Mouse (Mus musculus): ENCODE measurements around the gene Pkd2.
"Not testable (repeated sequence)": the region's sequence is repeated elsewhere in the genome, so short reads cannot be mapped to it uniquely, and the experiment has no call there.

The Pkd2 gene

DNA sequence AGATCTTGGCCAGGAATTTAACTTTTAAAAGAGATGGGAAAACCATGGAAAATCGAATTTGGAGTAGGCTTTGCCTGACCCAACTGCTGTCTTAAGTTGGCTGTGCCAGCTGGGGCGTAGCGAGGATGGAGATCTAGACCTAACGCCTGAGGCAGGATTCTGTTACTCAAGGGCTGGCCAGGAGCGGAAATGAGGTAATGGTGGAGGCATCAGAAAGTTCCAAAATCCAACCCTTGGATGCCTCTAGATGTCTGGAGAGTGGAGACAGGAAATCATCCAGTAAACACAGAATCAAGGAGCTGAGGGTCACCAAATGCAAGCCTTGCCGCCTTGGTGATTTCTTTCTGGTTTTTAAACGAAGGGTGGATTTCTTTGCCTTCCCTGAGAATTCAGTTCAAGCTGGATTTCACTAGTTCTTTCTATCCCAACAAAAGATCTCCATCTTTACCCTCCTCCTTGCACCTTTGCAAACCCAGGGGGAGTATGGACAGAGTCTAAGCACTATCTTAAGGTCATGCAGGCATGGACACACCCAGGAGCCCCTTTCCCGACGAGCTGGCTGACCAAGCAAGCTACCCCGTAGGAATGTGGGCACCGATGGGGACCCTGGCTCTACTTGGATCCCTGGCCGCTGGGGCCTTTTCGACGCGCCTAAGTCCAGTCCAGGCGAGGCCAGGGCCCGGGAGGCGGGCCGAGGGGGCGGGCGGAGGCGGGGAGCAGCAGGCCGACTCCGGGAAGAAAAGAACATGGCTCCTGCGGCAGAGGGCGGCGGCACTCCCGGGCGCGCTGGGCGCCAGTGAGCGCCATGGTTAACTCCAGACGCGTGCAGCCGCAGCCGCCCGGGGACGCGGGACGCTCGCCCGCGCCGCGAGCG lies at the start of gene Pkd2:
Gene Pkd2, plus strand, starts transcription at position 619 of the 874 bp plus-strand sequence.
- DNase-seq = no peak

DNA sequence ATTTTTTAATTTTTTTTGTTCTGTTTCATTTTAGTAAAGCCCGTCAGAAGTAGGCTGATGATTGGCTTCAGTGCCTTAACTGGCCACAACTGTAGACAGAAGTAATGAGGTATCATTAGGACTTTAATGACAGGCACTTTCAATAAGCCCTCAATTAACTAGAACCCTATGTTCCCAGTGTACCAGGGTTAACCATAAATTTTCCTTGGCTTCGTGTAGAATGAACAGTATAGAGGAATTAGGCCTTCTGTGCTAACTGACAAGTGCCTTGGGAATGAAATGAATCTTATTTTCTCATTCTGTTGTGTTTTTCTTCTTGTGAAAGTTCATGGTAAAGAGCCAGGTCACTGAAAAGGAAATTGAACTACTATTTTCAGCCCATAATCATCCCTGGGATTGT lies 43.3 kb upstream of the Pkd2 start:
- DNase-seq = no peak

DNA sequence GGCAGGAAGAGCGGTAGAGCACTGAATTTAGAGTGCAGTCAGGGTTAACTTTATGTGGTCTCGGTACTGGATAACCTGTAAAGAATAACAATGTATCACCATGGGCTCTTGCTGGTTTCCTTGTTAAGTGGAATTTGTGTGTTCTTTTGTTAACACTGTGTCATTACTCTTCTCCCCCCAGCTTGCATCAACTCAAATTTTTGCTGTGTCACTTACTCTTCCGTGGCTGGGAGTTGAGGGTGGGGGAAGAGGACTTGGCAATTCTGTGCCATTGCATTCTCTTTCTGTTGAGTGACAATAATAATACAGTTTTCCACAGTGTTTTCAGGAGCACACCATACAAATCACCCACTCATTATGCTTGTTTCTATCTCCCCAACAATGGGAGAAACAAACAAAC lies 42.2 kb upstream of the Pkd2 start:
- no peak for DNase-seq

DNA sequence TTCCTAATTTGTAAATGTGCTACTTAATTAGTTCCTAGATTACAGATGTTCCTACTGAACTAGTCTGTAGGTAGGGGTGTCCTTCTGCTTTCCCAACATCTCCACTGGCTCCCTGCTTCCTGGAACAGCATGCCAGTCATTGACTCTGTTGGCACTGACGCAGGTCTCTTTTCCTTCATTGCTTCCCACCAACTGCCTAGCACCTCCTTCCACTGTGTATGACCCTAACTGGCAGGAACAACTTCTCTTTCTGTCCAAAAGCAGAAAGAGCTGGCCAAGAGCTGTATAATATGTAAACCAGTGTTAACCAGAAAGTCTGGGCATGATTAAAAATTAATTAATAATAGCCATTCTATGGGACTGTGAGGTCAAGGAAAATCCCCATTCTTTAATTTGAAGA lies 41.5 kb upstream of the Pkd2 start:
- DNase-seq = no peak

DNA sequence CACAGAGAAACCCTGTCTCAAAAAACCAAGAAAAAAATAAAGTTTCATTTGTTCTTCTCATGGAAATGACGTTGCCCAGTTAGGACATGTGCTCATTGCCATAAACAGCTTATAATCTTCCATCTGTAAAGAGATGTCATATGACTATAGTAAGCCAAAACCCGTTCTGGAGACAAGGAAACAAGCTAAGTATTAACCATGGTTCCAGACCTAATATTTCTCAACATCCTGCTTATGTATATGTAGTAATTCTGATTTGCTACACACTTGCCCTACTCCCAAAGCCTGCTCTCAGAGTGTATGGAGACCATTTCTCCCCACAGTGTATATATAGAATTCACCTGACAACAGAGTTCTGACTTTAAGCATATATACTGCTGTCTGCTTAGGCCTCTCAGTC lies 37.2 kb upstream of the Pkd2 start:
- DNase-seq = no peak

DNA sequence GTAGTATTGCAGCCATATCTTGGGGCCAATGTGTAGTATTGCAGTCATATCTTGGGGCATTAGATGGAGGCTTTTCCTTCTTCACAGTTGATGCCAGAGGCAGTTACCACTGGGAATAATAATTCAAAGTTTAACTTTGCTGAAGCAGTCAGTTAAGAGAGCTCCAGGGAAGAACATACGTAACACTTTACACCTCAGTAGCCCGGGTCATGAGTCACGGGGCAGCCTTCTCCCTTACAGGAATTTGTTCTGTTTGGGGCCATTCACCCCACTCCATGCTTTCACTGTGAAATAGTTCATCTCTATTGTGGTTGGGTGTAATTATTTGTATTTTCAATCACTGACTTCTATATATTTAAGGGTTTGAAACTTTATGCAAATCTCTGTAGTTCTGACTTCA lies 35.4 kb upstream of the Pkd2 start:
- no peak for DNase-seq

DNA sequence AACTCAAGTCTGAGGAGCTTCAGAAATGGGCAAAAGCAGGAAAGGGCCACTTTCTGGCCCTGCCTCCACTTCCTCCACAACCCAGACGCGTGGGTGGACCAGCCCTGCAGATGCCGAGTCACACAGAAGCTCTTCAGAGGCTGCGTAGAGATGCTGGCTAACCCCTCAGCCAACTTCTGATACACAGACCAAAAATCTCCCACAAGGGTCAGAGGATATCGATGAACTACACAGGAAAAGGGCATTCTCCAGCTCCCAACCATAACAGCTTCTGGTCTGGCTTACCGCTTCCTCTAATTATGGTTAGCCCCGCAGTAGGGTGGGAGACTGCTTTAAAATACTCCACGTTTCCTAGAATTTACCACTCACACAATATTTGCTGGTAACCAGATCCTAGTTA lies 33.3 kb upstream of the Pkd2 start:
- no peak for DNase-seq

DNA sequence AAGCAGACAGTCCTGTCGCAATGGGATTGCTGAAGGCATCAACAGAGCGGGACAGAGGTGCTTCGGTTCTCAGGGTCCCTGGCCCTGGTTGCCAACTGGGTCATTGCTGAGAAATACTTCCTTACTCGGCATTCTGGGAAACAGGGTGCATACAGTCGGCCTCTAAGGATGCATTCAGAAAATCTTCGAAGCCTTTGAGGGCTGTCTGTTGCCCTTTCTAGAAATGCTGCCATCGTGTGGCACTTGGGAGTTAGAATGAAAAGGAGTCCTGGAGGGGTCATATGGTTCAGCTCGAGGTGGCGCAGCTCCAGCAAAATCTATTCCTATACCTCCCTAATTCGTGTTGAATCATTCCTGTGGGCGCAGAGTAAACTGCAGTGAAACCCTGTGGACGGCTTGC lies 26.4 kb upstream of the Pkd2 start:
- no peak for DNase-seq

DNA sequence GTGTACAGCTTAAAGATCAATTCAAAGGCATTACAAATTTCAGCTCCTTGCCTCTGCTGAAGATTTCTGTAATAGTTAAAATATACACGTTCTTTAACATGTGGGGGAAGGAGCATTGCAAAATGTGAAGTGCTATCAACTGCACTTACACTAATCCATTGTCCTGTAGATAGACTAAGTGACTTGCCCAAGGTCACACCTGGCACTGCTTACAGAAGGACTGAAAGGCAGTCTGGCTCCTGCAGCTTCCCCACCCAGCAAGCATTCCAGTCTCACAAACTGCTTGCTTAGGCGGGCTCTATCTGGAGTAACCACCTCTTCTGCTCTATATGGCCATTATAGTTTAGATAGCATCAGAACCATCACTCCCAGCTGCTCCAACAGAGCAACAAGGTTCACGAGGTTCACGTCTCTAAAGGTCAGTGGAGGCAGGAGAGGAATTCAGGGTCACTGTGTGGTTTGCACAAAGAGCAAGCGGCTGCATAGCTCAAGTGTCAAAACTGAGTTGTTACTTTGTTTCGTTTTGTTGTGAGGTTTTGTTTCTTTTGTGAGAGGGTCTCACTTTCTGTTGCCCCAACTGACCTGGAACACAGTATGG lies 25.2 kb upstream of the Pkd2 start:
- no peak for DNase-seq

DNA sequence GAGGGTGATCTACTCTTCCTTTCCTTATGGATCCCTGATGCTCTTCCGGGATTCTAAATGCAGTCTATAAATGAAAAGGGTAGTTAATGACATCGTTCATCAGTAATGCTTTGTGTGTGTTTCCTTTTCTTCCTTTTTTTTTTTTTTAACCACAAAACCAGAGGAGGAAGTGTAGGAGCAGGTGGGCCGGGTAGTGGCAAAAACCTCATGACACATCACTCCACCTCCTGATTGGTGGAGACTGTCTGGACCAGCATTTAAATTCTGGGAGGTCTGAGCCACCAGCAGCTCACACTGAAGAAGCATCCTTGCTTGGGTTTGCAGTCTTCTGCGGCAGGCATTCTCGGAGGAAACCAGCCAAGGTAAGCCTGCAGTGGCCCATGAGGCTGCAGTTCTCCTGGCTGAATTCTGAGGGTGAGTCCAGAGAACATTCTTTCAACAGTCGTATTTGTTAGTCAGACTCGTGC lies 24.4 kb upstream of the Pkd2 start, which contains the start of gene Spp1:
Gene Spp1, plus strand, starts transcription at position 284 of the 467 bp plus-strand sequence.
- peak in 1 of 2 experiments; percentile 3 for DNase-seq

DNA sequence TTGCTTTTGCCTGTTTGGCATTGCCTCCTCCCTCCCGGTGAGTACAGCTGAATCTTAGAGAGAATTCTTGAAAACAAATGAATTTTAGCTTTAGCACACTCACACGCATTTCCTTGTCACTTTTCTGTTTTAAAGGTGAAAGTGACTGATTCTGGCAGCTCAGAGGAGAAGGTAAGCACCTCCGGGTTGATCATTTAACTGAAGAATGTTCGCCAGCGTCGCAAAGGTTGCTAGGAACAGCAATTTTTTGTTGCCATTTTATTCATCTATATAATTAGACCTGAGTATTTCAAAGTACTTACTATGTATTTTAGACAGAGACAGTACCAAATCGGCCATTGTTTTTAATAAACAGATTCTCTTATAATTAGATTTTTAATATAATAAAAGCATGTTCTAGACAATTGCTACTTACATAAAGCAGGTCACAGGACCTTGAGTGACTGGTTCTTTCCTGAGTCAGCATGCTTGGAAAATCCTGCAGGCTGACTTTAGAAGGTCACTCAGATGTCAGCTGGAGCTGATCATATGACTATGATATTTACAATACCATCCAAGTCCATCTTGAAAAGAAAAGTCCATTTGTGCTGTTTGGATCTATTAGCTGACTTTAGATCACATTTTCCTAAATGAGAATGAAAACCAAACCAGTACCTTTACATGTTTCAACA lies 22.7 kb upstream of the Pkd2 start:
- no peak for DNase-seq

DNA sequence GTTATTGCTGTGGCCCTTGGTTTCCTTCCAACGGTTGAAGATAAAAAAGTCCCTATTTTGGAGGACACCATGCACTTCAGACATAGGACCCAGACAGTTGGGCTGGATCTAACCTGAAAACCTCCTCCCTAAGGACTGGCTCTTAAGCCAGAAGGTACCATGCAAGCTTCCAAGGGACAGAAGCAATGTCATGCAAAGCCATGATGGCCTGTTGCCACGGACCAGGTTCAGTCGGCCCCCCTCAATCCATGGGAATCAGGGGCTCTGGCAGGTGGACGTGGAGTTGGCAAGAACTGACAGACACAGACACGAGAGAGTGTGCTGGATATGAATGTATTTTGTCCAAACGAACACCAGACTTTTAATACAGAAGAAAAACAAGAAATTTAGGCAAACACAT lies 16.9 kb upstream of the Pkd2 start:
- no peak for DNase-seq

DNA sequence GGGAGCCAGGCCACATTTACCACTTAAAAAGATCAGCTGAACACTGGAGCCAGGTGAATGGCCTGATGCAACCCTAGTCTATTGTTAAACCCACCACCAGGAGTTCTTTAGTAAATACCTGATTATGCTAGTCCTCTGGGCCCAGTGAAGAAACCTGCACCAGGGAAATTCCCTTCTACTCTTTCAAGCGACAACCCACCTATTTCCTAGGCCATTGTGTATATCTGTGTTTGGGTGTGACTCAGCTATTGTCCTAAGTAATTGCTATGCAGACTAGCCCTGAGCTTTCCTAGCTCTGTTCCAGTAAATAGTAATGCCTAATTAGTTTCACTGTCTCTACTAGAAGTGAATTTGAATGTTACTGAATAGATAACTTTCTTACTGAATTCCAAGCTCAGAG lies 16.4 kb upstream of the Pkd2 start:
- no peak for DNase-seq

DNA sequence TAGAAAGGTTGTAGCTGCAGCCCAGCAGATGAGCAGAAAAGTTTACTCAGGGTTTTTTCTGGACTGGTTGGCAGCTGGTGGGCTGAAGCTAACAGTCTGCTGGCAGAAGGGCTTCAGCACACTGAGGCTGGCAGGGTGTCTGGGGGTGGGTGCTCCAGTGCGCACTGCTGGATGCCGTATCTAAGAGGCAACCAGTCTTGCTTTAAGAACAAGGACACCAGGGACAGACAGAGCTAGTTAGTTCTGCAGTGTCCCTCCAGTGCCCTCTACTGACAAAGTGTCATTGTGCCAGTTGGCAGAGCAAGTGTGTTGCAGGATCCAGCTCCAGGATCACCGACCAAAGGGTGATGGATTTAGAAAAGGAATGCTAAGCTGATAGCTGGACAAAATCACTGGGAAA lies 13.1 kb upstream of the Pkd2 start:
- DNase-seq = peak; percentile 11 to 24

DNA sequence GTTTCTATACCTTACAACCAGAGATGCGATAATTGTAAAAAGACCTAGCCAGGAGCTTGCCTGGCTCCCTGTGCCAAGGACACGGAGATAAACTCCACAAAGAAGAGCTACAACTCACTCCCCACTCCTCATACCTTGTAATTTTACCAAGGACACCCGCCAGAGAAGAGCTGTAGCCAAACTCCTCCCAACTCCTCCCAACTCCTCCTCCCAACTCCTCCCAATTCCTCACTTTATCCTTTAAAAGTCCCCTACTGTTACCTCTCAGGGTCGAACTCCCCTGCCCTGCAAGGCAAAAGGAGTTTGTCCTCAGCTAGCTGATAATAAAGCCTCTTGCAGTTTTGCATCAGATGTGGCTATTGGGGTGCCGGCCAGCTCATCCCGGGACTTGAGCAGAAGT lies 10.9 kb upstream of the Pkd2 start:
- DNase-seq = not testable (repeated sequence)

DNA sequence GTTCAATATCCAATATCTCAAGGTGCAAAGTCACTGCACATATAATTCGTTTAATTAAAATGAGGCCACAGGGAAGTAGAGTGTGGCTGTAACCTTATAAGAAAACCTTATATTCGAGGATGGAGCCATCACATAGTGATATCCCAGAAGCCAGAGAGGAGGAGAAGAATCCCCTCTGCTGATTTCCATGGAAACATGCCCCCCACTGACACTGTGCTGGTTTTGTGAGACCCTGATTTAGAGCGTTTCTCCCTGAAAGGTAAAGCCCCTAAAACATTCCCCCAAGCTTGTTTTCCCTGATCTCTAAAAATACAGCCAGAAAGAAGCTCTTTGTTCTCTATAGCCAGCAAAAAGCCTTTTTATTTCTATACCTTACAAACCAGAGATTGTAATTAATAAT lies 9.8 kb upstream of the Pkd2 start:
- DNase-seq = no peak

DNA sequence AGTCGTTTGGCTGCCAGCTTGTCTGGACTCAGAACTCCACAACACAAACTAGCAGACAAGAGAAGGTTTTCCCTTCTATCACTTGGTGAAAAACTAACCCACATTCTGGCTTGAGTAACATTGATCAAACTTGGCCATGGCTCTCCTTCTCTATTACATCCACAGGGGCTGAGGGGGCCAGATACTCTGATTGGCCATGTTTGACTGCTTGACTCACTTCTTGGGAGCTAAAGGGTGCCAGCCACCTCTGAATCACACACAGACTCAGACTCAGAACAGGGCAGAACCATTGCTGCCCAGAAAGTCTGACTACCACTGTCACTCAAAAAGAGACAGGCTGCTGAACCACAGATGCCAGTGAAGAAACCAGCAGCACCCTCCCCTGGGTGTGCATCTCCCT lies 6.2 kb upstream of the Pkd2 start:
- DNase-seq = no peak

DNA sequence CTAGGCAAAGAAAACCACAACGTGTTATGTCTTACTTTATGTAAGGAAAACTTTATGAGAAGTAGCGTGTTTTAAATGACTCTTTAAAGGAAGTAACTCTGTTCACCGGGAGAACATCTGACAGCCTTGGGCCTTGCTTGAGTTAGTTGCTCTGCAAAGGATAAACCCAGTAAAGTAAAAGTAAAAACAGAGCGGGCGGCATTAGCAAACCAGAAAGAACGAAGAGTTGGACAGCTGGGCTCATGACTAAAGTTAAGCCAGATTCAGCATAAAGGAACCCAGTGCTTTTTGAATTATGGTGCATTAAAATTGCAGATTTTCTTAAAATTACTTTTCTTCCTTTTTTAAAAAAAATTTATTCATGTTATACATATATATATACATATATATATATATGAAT lies 4.7 kb upstream of the Pkd2 start:
- DNase-seq = no peak

DNA sequence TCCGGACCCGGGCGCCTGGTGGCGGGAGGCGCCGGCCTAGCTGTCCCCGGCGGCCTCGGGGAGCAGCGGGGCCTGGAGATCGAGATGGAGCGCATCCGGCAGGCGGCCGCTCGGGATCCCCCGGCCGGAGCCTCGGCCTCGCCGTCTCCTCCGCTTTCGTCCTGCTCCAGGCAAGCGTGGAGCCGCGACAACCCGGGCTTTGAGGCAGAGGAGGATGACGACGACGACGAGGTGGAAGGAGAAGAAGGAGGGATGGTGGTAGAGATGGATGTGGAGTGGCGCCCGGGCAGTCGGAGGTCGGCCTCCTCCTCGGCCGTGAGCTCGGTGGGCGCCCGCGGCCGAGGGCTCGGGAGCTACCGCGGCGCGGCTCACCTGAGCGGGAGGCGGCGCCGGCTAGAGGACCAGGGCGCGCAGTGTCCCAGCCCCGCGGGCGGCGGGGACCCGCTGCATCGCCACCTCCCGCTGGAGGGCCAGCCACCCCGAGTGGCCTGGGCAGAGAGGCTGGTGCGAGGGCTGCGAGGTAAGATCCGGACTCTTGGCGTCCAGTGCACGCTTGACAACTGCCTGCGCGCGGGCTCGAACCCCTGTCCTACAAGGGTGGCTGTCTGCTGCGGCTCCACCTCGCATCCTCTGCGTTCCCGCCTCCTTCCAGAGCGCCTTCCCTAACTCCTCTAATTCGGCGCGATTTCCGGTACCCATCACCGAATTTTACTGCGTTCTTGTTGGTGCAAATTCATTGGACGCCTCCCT lies 631 bp downstream of the Pkd2 start:
- DNase-seq = no peak

DNA sequence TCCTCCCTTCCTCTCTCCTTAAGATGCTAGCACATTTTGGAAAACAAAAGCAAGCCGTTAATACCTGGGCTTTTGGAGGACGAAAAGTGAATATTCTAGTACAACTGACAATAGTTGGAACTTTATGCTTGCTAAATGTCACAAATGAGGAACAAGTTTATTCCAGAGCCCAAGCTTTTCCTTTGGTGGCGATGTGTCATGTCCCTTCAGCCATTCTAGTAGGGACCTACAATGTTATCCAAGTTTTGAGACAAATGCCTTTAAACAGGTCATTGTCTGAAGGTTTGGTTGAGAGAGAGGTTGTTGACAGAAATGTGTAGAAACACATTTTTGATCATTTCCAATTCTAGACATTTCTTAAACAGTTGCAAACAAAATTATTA lies 1.2 kb downstream of the Pkd2 start:
- no peak for DNase-seq

DNA sequence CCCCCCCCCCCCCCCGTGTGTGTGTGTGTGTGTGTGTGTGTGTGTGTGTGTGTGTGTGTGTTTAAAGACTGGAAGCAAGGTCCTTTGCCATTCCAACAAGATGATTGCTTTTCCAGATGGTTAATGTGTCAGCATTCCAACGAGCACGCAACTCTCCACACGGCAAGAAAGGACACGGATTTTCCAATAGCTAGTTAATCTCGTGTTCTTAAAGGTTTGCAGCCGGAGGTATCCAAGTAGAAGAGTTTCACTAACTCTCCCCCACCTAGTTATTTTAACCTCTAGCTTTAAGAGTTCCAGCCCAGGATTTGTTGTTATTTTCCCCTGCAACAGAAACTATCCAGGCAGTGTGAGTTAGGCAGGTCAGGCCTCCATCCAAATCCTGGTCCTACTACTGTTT lies 1.6 kb downstream of the Pkd2 start:
- DNase-seq = no peak

DNA sequence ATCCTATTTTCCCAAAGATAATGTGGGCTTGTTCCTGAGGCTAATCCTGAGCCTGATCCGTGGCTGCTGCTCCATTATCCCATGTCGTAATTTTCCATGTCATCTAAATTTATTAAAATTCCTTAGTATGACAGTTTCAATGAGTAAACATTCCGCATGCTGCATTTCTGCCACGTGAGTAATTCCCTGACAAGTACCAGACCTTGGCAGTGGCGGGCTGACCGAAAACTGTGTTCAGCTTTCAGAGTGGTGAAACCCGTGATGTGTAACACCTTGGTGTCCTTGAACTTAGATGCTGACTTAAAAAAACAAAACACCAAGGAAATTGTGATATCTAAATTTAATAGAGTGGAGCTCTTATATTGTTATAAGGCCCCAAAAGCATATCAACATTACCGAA lies 6.0 kb downstream of the Pkd2 start:
- no peak for DNase-seq

DNA sequence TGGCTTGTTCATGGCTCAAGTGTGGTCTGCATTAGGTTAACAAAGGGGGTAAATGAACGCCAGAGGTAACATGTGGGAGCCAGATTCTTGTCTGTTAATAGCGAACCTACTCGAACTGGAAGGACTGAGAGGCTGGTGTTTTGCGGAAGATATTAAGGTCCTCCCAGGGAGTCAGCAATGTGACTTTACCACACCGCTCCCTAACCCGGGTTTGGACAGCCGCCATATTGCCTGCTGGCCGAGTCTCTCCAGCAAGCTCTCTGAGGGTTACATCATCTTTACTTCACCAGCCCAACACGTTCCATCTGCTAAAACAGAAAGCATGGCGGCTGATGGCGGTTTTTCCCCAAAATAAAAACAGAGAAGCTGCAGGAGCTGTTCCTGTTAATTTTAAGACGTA lies 6.5 kb downstream of the Pkd2 start:
- no peak for DNase-seq
